Mouse (Mus musculus) mouse embryonic stem cell (cell line): ENCODE results near the gene Pfkfb4.

Source experiments
- in situ Hi-C, 2 experiments: fragments of 300-500 bp; cut with MboI; formaldehyde crosslinking; loops; 1 replicate in 1 of 2; 3 replicates in 1 of 2; pipeline ENCODE4 v1.14.3; 2019 to 2020; ENCODE audit warnings: low sequenced_read_pairs in 2 of 2, low pct_unique_long_range_greater_than_20kb in 1 of 2, mixed read lengths in 1 of 2; ENCODE audit not compliant: unreplicated experiment in 1 of 2

The Pfkfb4 gene

GRCm38 (mm10) chr9:108991428-108992084 is at the start of gene Pfkfb4:
TSS of gene Pfkfb4 (plus strand) at chr9:108991778.
- in situ Hi-C loops = no loop called here

GRCm38 (mm10) chr9:108945111-108945510 is 46.5 kb upstream of the Pfkfb4 start:
- in situ Hi-C loops = no loop called here

GRCm38 (mm10) chr9:108945608-108946007 is 46.0 kb upstream of the Pfkfb4 start:
- in situ Hi-C loops = no loop called here

- in situ Hi-C loops = no loop called here
Measured at GRCm38 (mm10) chr9:108949231-108949966, 42.2 kb upstream of the Pfkfb4 start.

GRCm38 (mm10) chr9:108949967-108950728 is 41.4 kb upstream of the Pfkfb4 start:
- in situ Hi-C loops = no loop called here

- in situ Hi-C loops = no loop called here
Measured at GRCm38 (mm10) chr9:108953081-108953636, 38.4 kb upstream of the Pfkfb4 start, which contains the start of gene Col7a1. TSS of gene Col7a1 (plus strand) at chr9:108953586.

- in situ Hi-C loops = no loop called here
Measured at GRCm38 (mm10) chr9:108955241-108955640, 36.3 kb upstream of the Pfkfb4 start.

- in situ Hi-C loops = no loop called here
Measured at GRCm38 (mm10) chr9:108955846-108956245, 35.7 kb upstream of the Pfkfb4 start.

- in situ Hi-C loops = no loop called here
Measured at GRCm38 (mm10) chr9:108963577-108963976, 28.0 kb upstream of the Pfkfb4 start.

- in situ Hi-C loops = no loop called here
Measured at GRCm38 (mm10) chr9:108964338-108964737, 27.2 kb upstream of the Pfkfb4 start.

GRCm38 (mm10) chr9:108970623-108971022 is 21.0 kb upstream of the Pfkfb4 start:
- in situ Hi-C loops = no loop called here

- in situ Hi-C loops = no loop called here
Measured at GRCm38 (mm10) chr9:108976483-108976882, 15.1 kb upstream of the Pfkfb4 start.

GRCm38 (mm10) chr9:108977966-108978365 is 13.6 kb upstream of the Pfkfb4 start:
- in situ Hi-C loops = no loop called here

- in situ Hi-C loops = no loop called here
Measured at GRCm38 (mm10) chr9:108982498-108982897, 9.1 kb upstream of the Pfkfb4 start.

- in situ Hi-C loops = no loop called here
Measured at GRCm38 (mm10) chr9:108983209-108983608, 8.4 kb upstream of the Pfkfb4 start.

GRCm38 (mm10) chr9:108985710-108986109 is 5.9 kb upstream of the Pfkfb4 start, which contains the start of gene Ucn2:
TSS of gene Ucn2 (plus strand) at chr9:108986010.
- in situ Hi-C loops = no loop called here

- in situ Hi-C loops = no loop called here
Measured at GRCm38 (mm10) chr9:108987704-108988350, 3.8 kb upstream of the Pfkfb4 start.

- in situ Hi-C loops = no loop called here
Measured at GRCm38 (mm10) chr9:108989802-108990461, 1.6 kb upstream of the Pfkfb4 start.
